In the genomic region with DNA sequence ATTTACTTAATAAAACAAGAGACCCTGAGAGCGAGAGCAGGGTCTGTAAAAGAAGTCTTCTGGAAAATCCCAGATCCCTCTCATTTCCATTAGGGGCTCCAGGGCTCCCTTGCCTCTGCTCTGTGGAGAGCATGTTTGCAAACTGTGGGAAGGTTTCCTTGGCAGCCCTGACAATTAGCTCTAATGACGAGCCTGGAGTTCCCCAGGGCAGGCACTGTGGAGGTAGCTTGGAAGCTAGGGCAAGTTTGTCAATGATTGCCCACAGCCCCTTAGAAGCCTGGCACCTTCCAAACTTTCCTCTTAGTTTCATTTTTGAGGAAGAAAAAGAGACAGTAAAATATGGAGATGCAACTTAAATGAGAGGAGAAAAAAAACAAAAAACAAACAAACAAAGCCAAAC, we compare ENCODE assay signal across 9 mouse cellular contexts. TPM values are rescaled to one million over a fixed set of nuclear protein-coding genes. Genes with fewer than 3 reads are reported as not detected.
DNase-seq lines count a peak whose midpoint lies in the region; ATAC-seq and TF ChIP-seq lines count a peak whose summit lies in the region.
"Had no signal": no experiment of that assay in that cellular context is flagged by ENCODE, and none has a peak within 500 bp of the region (broad histone marks: within the 10 kb centered on the region; RNA-seq: fewer than 3 reads in every experiment).

No protein-coding gene starts in this region.

- H3K27ac ChIP-seq in heart, postnatal 0 days (ENCODE audit: low read depth) = no peak overlapping the region
- 0 out of 2 replicates have a peak overlapping the region, but pooled peaks have one; percentile 22 for H3K27ac ChIP-seq in midbrain, embryonic 15.5 days
- no peak overlapping the region for H3K27ac ChIP-seq in intestine, embryonic 16.5 days (ENCODE audit: low read length)
- H3K27ac ChIP-seq in liver, embryonic 12.5 days = no peak overlapping the region
- H3K27ac ChIP-seq: liver, embryonic 14.5 days had no signal

- DNase-seq in heart, postnatal 0 days (ENCODE audit: low spot score) = no peak
- DNase-seq in heart, adult 8-10 months (ENCODE audit: low spot score) = no peak
- DNase-seq in embryo, embryonic 9.5 days (ENCODE audit: extremely low spot score) = peak; percentile 22
- DNase-seq in kidney, adult 11 months = peak; percentile 76
- DNase-seq in adrenal gland, postnatal 4 days (ENCODE audit: low spot score in 2 of 2) = no peak

- H3K9me3 ChIP-seq in heart, postnatal 0 days (replicated peaks; ENCODE audit: control insufficient read depth, low read length) = peaks cover 5% of the 10 kb centered on the region; the same call in 1 of the 2 replicates
- H3K9me3 ChIP-seq in midbrain, embryonic 15.5 days = no peaks in the 10 kb centered on the region
- no peaks in the 10 kb centered on the region for H3K9me3 ChIP-seq in intestine, embryonic 16.5 days (ENCODE audit: control insufficient read depth, low read length)
- no peaks in the 10 kb centered on the region for H3K9me3 ChIP-seq in liver, embryonic 12.5 days (replicated peaks)

- no peak for ATAC-seq in heart, postnatal 0 days (ENCODE audit: insufficient read depth, low read depth)
- no peak for ATAC-seq in midbrain, embryonic 15.5 days (replicated peaks)
- ATAC-seq in intestine, embryonic 16.5 days = no peak
- ATAC-seq in liver, embryonic 12.5 days = no peak

- 0 out of 2 replicates have a peak, but pooled peaks cover under 1% of the 10 kb centered on the region for H3K36me3 ChIP-seq in heart, postnatal 0 days (replicated peaks; ENCODE audit: control insufficient read depth, insufficient read depth, low read length)
- no peaks in the 10 kb centered on the region for H3K36me3 ChIP-seq in midbrain, embryonic 15.5 days (replicated peaks)
- no peaks in the 10 kb centered on the region for H3K36me3 ChIP-seq in intestine, embryonic 16.5 days (ENCODE audit: control insufficient read depth, insufficient read depth, low read length)
- H3K36me3 ChIP-seq in liver, embryonic 12.5 days = no peaks in the 10 kb centered on the region

- H3K9ac ChIP-seq in heart, postnatal 0 days (replicated peaks; ENCODE audit: low read depth, low read length) = no peak overlapping the region
- no peak overlapping the region for H3K9ac ChIP-seq in midbrain, embryonic 15.5 days
- no peak overlapping the region for H3K9ac ChIP-seq in intestine, embryonic 16.5 days (ENCODE audit: low read depth, low read length)
- H3K9ac ChIP-seq in liver, embryonic 12.5 days = no peak overlapping the region
- H3K9ac ChIP-seq: liver, embryonic 14.5 days had no signal

- 46% methylated on average over 2 of the region's 2 CpGs for WGBS in heart, postnatal 0 days
- 25% methylated on average over 2 of the region's 2 CpGs for WGBS in midbrain, embryonic 15.5 days
- 50% methylated on average over 2 of the region's 2 CpGs for WGBS in intestine, embryonic 16.5 days
- WGBS in liver, embryonic 12.5 days (ENCODE audit: insufficient replicate concordance) = 56% methylated on average over 2 of the region's 2 CpGs

- peak overlapping the region; percentile 38 for H3K4me2 ChIP-seq in heart, postnatal 0 days (ENCODE audit: low read depth, low read length)
- H3K4me2 ChIP-seq in midbrain, embryonic 15.5 days = peak overlapping the region; percentile 27
- H3K4me2 ChIP-seq in intestine, embryonic 16.5 days (ENCODE audit: low read depth, low read length) = no peak overlapping the region
- H3K4me2 ChIP-seq in liver, embryonic 12.5 days = no peak overlapping the region

- TF ChIP-seq CTCF in heart, postnatal 0 days (IDR thresholded peaks at IDR 0.05; ENCODE audit: low read depth) = no peak

- TF ChIP-seq EP300 in heart, postnatal 0 days (IDR thresholded peaks at IDR 0.05; ENCODE audit: low read depth) = no peak

- H3K4me1 ChIP-seq in heart, postnatal 0 days (ENCODE audit: control insufficient read depth, insufficient read depth) = peaks cover 9% of the 10 kb centered on the region
- peaks cover 34% of the 10 kb centered on the region for H3K4me1 ChIP-seq in midbrain, embryonic 15.5 days
- peaks cover 9% of the 10 kb centered on the region for H3K4me1 ChIP-seq in intestine, embryonic 16.5 days (ENCODE audit: control insufficient read depth, insufficient read depth, low read length)
- peaks cover 5% of the 10 kb centered on the region for H3K4me1 ChIP-seq in liver, embryonic 12.5 days

- H3K4me3 ChIP-seq in heart, postnatal 0 days (ENCODE audit: low read depth, low read length) = no peak overlapping the region
- no peak overlapping the region for H3K4me3 ChIP-seq in midbrain, embryonic 15.5 days
- H3K4me3 ChIP-seq in intestine, embryonic 16.5 days (ENCODE audit: low read length) = no peak overlapping the region; the same call in 1 of the 2 replicates
- H3K4me3 ChIP-seq in liver, embryonic 12.5 days = no peak overlapping the region

- H3K27me3 ChIP-seq in heart, postnatal 0 days (ENCODE audit: control insufficient read depth, insufficient read depth, low read length) = no peaks in the 10 kb centered on the region
- no peaks in the 10 kb centered on the region for H3K27me3 ChIP-seq in midbrain, embryonic 15.5 days (replicated peaks)
- no peaks in the 10 kb centered on the region for H3K27me3 ChIP-seq in intestine, embryonic 16.5 days (replicated peaks; ENCODE audit: control insufficient read depth, insufficient read depth, low read length)
- H3K27me3 ChIP-seq in liver, embryonic 12.5 days (replicated peaks) = peaks cover 16% of the 10 kb centered on the region; the same call in 1 of the 2 replicates

RNA-seq across cellular contexts. Expression of a gene that starts 2.5 kb away (rescaled TPM):
- 25.9 and 30.5 TPM in 2 replicates for total RNA-seq in heart, postnatal 0 days (2014; rRNA removed; ENCODE audit: low replicate concordance)
- polyA plus RNA-seq in heart, postnatal 0 days (2015; fragmentation: Nextera tagmentation; extraction: Ambion mirVana) = 6.5 and 7.2 TPM in 2 replicates
- 1 to 10 TPM; 3.1 to 5.1 (median 4.0) TPM for total RNA-seq in heart, adult 8-10 months (2022)
- 8.8 and 10.8 TPM in 2 replicates for polyA plus RNA-seq in midbrain, embryonic 15.5 days (2015; fragmentation: Nextera tagmentation; extraction: Ambion mirVana)
- 9.9 and 11.2 TPM in 2 replicates for polyA plus RNA-seq in intestine, embryonic 16.5 days (2015; fragmentation: Nextera tagmentation; extraction: Ambion mirVana)
- total RNA-seq in adrenal gland, postnatal 4 days (2021) = 10 to 100 TPM; 11.2 to 15.6 TPM
- polyA plus RNA-seq in liver, embryonic 12.5 days (2016; fragmentation: Nextera tagmentation; extraction: Ambion mirVana) = 2.9 and 3.1 TPM in 2 replicates

RNA-seq across cellular contexts. Expression of a gene that starts 19.5 kb away (rescaled TPM):
- not detected in 2 replicates for total RNA-seq in heart, postnatal 0 days (2014; rRNA removed; ENCODE audit: low replicate concordance)
- polyA plus RNA-seq in heart, postnatal 0 days (2015; fragmentation: Nextera tagmentation; extraction: Ambion mirVana) = not detected in 2 replicates
- total RNA-seq in heart, adult 8-10 months (2022) = not detected
- polyA plus RNA-seq in midbrain, embryonic 15.5 days (2015; fragmentation: Nextera tagmentation; extraction: Ambion mirVana) = not detected in 2 replicates
- 1.2 and 1.6 TPM in 2 replicates for polyA plus RNA-seq in intestine, embryonic 16.5 days (2015; fragmentation: Nextera tagmentation; extraction: Ambion mirVana)
- under 1 TPM in 1 of 2 experiments, not detected in 1; 0.20 TPM for total RNA-seq in adrenal gland, postnatal 4 days (2021)
- not detected in 2 replicates for polyA plus RNA-seq in liver, embryonic 12.5 days (2016; fragmentation: Nextera tagmentation; extraction: Ambion mirVana)
- polyA plus RNA-seq: liver, embryonic 14.5 days had no signal

RNA-seq across cellular contexts. Expression of a gene that starts 56.2 kb away (rescaled TPM):
- 11.3 and 14.8 TPM in 2 replicates for total RNA-seq in heart, postnatal 0 days (2014; rRNA removed; ENCODE audit: low replicate concordance)
- 9.9 and 11.6 TPM in 2 replicates for polyA plus RNA-seq in heart, postnatal 0 days (2015; fragmentation: Nextera tagmentation; extraction: Ambion mirVana)
- 1 to 10 TPM; 5.2 to 6.7 (median 5.6) TPM for total RNA-seq in heart, adult 8-10 months (2022)
- 24.5 and 26.2 TPM in 2 replicates for polyA plus RNA-seq in midbrain, embryonic 15.5 days (2015; fragmentation: Nextera tagmentation; extraction: Ambion mirVana)
- 23.4 and 27.8 TPM in 2 replicates for polyA plus RNA-seq in intestine, embryonic 16.5 days (2015; fragmentation: Nextera tagmentation; extraction: Ambion mirVana)
- total RNA-seq in adrenal gland, postnatal 4 days (2021) = 10 to 100 TPM; 18.8 to 21.2 TPM
- polyA plus RNA-seq in liver, embryonic 12.5 days (2016; fragmentation: Nextera tagmentation; extraction: Ambion mirVana) = 26.8 and 31.4 TPM in 2 replicates

Comparison
In these comparisons a context has a peak if more than half of its experiments do, and no peak if none do; other contexts are left out.
1. DNase-seq: peak in embryo, embryonic 9.5 days (single experiment) and kidney, adult 11 months (single experiment); none in heart, postnatal 0 days (single experiment), heart, adult 8-10 months (single experiment) and adrenal gland, postnatal 4 days (0 of 2).
2. H3K4me2 ChIP-seq: peak in heart, postnatal 0 days (single experiment) and midbrain, embryonic 15.5 days (single experiment); none in intestine, embryonic 16.5 days (single experiment) and liver, embryonic 12.5 days (single experiment).